Mouse (Mus musculus) liver, embryonic 11.5 days (tissue): ENCODE data around the gene Fkbp4. TPM values are rescaled to one million over a fixed set of nuclear protein-coding genes. Genes with fewer than 3 reads are reported as not detected.

Experiments
- ATAC-seq: fragments of 200-750 bp; cut with Nextera tagmentation; replicated peaks from 2 replicates; pipeline ENCODE4 v1.8.0; 2017; ENCODE audit warnings: moderate number of reproducible peaks, mild to moderate bottlenecking, moderate TSS enrichment, moderate library complexity; ENCODE audit not compliant: low FRiP score
- DNase-seq: peaks from one replicate; pipeline ENCODE4 v3.0.0-alpha.2; 2017; ENCODE audit warnings: low spot score
- H3K27ac ChIP-seq: fragments of 300-500 bp; sonication (generic); 2 replicates; pipeline ENCODE4 v1.5.1; 2014; ENCODE audit warnings: mild to moderate bottlenecking, low read depth, low read length, control low read depth
- H3K27me3 ChIP-seq: fragments of 300-500 bp; sonication (generic); replicated peaks from 2 replicates; pipeline ENCODE4 v1.6.1; 2014; ENCODE audit warnings: low read length, mixed read lengths; ENCODE audit not compliant: control insufficient read depth, insufficient read depth
- H3K36me3 ChIP-seq: fragments of 300-500 bp; sonication (generic); 2 replicates; pipeline ENCODE4 v1.6.1; 2014; ENCODE audit warnings: mild to moderate bottlenecking, low read length, moderate library complexity, mixed read lengths; ENCODE audit not compliant: control insufficient read depth, insufficient read depth
- H3K4me1 ChIP-seq: fragments of 300-500 bp; sonication (generic); replicated peaks from 2 replicates; pipeline ENCODE4 v1.6.1; 2014; ENCODE audit warnings: low read length, mixed read lengths; ENCODE audit not compliant: control insufficient read depth, insufficient read depth
- H3K4me2 ChIP-seq: fragments of 300-500 bp; sonication (generic); 2 replicates; pipeline ENCODE4 v1.6.1; 2014; ENCODE audit warnings: mild to moderate bottlenecking, control low read depth, moderate library complexity
- H3K4me3 ChIP-seq: fragments of 300-500 bp; sonication (generic); 2 replicates; pipeline ENCODE4 v1.5.1; 2014; ENCODE audit warnings: low read depth, low read length, control low read depth
- H3K9ac ChIP-seq: fragments of 300-500 bp; sonication (generic); 2 replicates; pipeline ENCODE4 v1.6.1; 2014; ENCODE audit warnings: low read depth, low read length, control low read depth
- H3K9me3 ChIP-seq: fragments of 300-500 bp; sonication (generic); 2 replicates; pipeline ENCODE4 v1.6.1; 2016; ENCODE audit warnings: low read length, inconsistent platforms, mixed read lengths; ENCODE audit not compliant: control insufficient read depth
- WGBS: fragments of 180-500 bp; shearing (Covaris S2); extraction: QIAGEN DNeasy Blood & Tissue Kit; methylation state at CpG from one replicate; pipeline ENCODE4 v1.1.7; 2014; 5-methylcytosine and 5-hydroxymethylcytosine counted together
- polyA plus RNA-seq: library from polyadenylated mRNA; unstranded; fragments of >200 nt; fragmentation: Nextera tagmentation; extraction: Ambion mirVana; gene quantifications from 2 replicates; pipeline ENCODE4 v1.2.1, GENCODE M21; 2014

The Fkbp4 gene
- polyA plus RNA-seq, 1 experiment from 2014 or later = 541 TPM

GRCm38 (mm10) chr6:128466043-128466442 is 27.6 kb upstream of the Fkbp4 start:
- H3K4me2 ChIP-seq = no peak overlapping the region
- no peak overlapping the region for H3K27ac ChIP-seq
- peaks cover 8% of the 10 kb centered on the region for H3K4me1 ChIP-seq
- no peak for DNase-seq
- no peaks in the 10 kb centered on the region for H3K27me3 ChIP-seq
- WGBS = 49% methylated on average over 7 of the region's 7 CpGs
- ATAC-seq = no peak; the same call in 1 of the 2 replicates
- no peak overlapping the region for H3K4me3 ChIP-seq
- no peak overlapping the region for H3K9ac ChIP-seq
- H3K9me3 ChIP-seq = no peaks in the 10 kb centered on the region
- no peaks in the 10 kb centered on the region for H3K36me3 ChIP-seq

- Histone ChIP-seq H3K36me3 (no peaks in the 10 kb centered on the region), H3K27me3 (no peaks in the 10 kb centered on the region), H3K4me2 (no peak overlapping the region), H3K9ac (no peak overlapping the region), H3K27ac (no peak overlapping the region), H3K4me3 (no peak overlapping the region), H3K9me3 (no peaks in the 10 kb centered on the region), H3K4me1 (peaks cover 8% of the 10 kb centered on the region)
- WGBS = 73% methylated on average over 4 of the region's 4 CpGs
- DNase-seq = no peak
- ATAC-seq = no peak
These were observed 26.5 kb upstream of the Fkbp4 start for GRCm38 (mm10) chr6:128464996-128465395.

GRCm38 (mm10) chr6:128461606-128462005 is 23.1 kb upstream of the Fkbp4 start:
- no peak overlapping the region for H3K9ac ChIP-seq
- H3K27me3 ChIP-seq = no peaks in the 10 kb centered on the region
- H3K27ac ChIP-seq = no peak overlapping the region
- H3K9me3 ChIP-seq = no peaks in the 10 kb centered on the region
- DNase-seq (no peak), ATAC-seq (no peak)
- no peak overlapping the region for H3K4me3 ChIP-seq
- no peaks in the 10 kb centered on the region for H3K36me3 ChIP-seq
- H3K4me1 ChIP-seq = peaks cover 7% of the 10 kb centered on the region
- no peak overlapping the region for H3K4me2 ChIP-seq

- Histone ChIP-seq H3K9me3 (no peaks in the 10 kb centered on the region), H3K4me2 (no peak overlapping the region), H3K27ac (no peak overlapping the region), H3K4me3 (no peak overlapping the region), H3K27me3 (no peaks in the 10 kb centered on the region), H3K4me1 (peaks cover 2% of the 10 kb centered on the region; the same call in 1 of the 2 replicates), H3K36me3 (no peaks in the 10 kb centered on the region), H3K9ac (no peak overlapping the region)
- 77% methylated on average over 14 of the region's 14 CpGs for WGBS
- ATAC-seq (no peak), DNase-seq (no peak)
These were observed 22.4 kb upstream of the Fkbp4 start for GRCm38 (mm10) chr6:128460729-128461503.

- DNase-seq (no peak), ATAC-seq (no peak)
- Histone ChIP-seq H3K4me3 (no peak overlapping the region), H3K9ac (no peak overlapping the region), H3K27ac (no peak overlapping the region), H3K4me2 (no peak overlapping the region), H3K36me3 (no peaks in the 10 kb centered on the region), H3K4me1 (no peaks in the 10 kb centered on the region), H3K27me3 (no peaks in the 10 kb centered on the region), H3K9me3 (no peaks in the 10 kb centered on the region)
- 35% methylated on average over 2 of the region's 2 CpGs for WGBS
These were observed 21.8 kb upstream of the Fkbp4 start for GRCm38 (mm10) chr6:128460321-128460720.

- ATAC-seq (no peak), DNase-seq (no peak)
- no peak overlapping the region for H3K4me2 ChIP-seq
- H3K4me1 ChIP-seq = no peaks in the 10 kb centered on the region
- no peak overlapping the region for H3K9ac ChIP-seq
- no peaks in the 10 kb centered on the region for H3K9me3 ChIP-seq
- H3K27me3 ChIP-seq = no peaks in the 10 kb centered on the region
- no peak overlapping the region for H3K27ac ChIP-seq
- 75% methylated on average over 5 of the region's 5 CpGs for WGBS
- no peak overlapping the region for H3K4me3 ChIP-seq
- H3K36me3 ChIP-seq = no peaks in the 10 kb centered on the region
These were observed 18.7 kb upstream of the Fkbp4 start for GRCm38 (mm10) chr6:128457186-128457585.

GRCm38 (mm10) chr6:128455835-128456605 is 17.5 kb upstream of the Fkbp4 start:
- WGBS = 78% methylated on average over 12 of the region's 12 CpGs
- Histone ChIP-seq H3K4me2 (no peak overlapping the region), H3K9ac (no peak overlapping the region), H3K27ac (no peak overlapping the region), H3K9me3 (no peaks in the 10 kb centered on the region), H3K4me1 (no peaks in the 10 kb centered on the region), H3K36me3 (no peaks in the 10 kb centered on the region), H3K27me3 (no peaks in the 10 kb centered on the region), H3K4me3 (no peak overlapping the region)
- no peak for DNase-seq
- no peak for ATAC-seq

- ATAC-seq = no peak
- Histone ChIP-seq H3K27ac (no peak overlapping the region), H3K4me1 (peaks cover 7% of the 10 kb centered on the region), H3K36me3 (no peaks in the 10 kb centered on the region), H3K4me3 (no peak overlapping the region), H3K4me2 (no peak overlapping the region), H3K9me3 (no peaks in the 10 kb centered on the region), H3K9ac (no peak overlapping the region), H3K27me3 (no peaks in the 10 kb centered on the region)
- no peak for DNase-seq
- WGBS = 93% methylated on average over 5 of the region's 5 CpGs
These were observed 8.6 kb upstream of the Fkbp4 start for GRCm38 (mm10) chr6:128447063-128447462.
